Mouse (Mus musculus) urinary bladder, postnatal 14 days (tissue): ENCODE measurements around the gene Dnajc4.
A peak's percentile ranks its signal among the peaks of the same experiment; 100 is the strongest.

Source experiments
- DNase-seq: peaks from one replicate; pipeline ENCODE4 v3.0.0; 2021; ENCODE audit warnings: low spot score

Gene Dnajc4

DNA sequence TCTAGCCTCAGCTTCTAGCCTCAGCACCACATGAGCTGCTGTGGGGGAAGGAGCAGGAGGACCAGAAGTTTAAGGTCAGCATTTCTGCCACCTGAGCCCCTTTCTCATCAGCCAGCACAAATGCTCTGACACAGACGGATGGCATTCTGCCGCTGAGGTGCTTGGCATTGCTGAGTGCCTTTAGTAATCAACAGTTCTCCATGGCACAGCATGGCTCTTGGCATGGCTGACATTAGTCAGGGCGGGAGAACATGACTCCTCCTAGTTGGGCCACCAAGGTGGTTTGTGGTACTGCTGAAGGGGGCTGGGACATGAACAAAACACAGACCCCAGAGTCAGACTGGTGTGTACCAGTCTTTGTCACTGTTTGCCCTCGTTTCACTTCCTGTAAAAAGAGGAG lies 44.2 kb downstream of the Dnajc4 start:
- no peak for DNase-seq

DNA sequence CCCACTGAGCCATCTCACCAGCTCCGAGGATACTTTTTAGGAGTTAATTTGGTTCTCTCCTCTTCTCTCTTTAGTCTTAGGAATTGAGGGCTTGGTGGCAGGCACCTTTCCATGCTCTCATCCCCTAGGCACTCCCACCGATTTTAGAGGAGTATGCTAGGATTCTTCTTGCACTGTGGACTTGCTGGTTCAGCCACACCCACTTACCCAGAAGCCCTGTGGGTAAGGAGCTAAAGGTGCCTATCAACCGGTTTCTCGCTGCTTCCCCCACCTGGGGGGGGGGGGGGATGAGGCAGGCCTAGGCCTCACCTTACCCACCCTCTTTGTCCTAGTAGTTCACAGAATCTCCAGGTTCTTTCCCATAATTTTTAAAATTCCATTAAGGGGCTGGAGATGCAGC lies 44.6 kb downstream of the Dnajc4 start:
- no peak for DNase-seq

DNA sequence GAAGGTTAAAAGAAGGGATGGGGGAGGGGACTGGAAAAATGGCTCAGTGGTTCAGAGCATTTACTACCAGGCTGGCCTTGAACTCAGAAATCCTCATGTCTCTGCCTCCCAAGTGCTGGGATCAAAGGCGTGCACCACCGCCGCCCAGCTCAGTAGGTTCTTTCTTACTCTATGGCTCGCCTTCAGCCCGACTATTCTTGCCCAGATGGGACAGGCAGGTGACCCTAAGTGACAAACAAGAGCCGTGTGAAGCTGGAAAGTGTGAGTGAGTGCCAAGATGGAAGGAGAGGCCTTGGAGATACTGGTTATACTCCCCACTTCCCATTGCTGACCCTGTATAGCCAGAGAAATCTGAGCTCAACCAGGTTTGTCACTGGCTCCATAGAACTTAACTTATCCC lies 48.7 kb downstream of the Dnajc4 start:
- DNase-seq, result no peak

- DNase-seq, result no peak
Observed at GRCm38 (mm10) chr19:6942764-6943163, 49.6 kb downstream of the Dnajc4 start.

GRCm38 (mm10) chr19:6942249-6942691 lies 50.1 kb downstream of the Dnajc4 start, which contains the start of gene Gpr137:
Gene Gpr137, minus strand, starts transcription at chr19:6942480.
- DNase-seq, result peak; percentile 96

DNA sequence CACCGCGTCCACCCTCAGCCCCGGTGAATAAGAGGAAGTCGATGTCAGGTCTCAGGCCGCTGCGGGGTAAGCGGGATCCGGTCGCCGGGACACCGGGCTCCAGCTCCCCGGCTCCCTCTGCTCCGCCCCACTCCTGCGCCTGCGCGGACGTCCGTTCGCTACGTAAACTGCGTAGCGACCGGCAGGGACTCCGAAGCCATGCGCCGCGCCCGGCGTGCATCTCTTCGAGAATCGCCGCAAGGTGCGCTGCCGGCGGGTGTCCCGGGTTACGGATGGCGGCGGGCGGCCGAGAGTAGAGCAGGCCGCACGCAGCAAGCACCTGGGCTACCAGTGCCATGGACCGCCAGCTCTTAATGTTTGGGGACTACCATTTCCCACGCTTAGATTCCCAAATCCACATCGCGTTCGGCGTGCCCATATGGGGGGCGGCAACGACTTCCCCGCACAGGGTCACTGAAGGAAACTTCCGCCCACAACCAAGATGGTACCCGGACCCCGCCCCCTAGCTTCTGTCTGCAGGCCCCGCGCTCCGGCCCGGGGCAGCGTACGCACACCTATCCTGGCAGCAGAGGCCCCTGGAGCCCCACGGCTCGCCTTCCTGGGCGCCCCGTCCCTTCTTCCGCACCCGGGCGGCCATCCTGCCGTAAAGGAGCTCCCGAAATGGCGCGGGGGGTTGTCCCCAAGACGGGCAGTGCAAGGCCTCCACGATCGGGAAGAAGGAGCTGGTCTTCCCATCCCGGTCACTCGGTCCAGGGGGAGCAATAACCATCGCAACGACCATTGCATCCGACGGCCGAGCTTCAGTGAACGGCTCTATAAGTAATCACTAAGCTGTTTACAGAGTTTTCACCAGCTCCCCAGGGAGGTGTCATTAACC lies 50.8 kb downstream of the Dnajc4 start, which contains the start of gene Bad:
Gene Bad, plus strand, starts transcription at position 490 of the 877 bp plus-strand sequence.
- peak; percentile 95 for DNase-seq

GRCm38 (mm10) chr19:6940396-6941351 lies 51.7 kb downstream of the Dnajc4 start:
- peak; percentile 55 for DNase-seq

GRCm38 (mm10) chr19:6939106-6940002 lies 53.0 kb downstream of the Dnajc4 start:
- no peak for DNase-seq
